Mouse (Mus musculus) layer of hippocampus, postnatal 14 days (tissue): ENCODE results near the gene Aak1. TPM values are rescaled to one million over a fixed set of nuclear protein-coding genes. Genes with fewer than 3 reads are reported as not detected.
"Not testable (repeated sequence)": the region's sequence is repeated elsewhere in the genome, so short reads cannot be mapped to it uniquely, and the experiment has no call there.

ENCODE experiments used
- DNase-seq, 2 experiments: peaks; one replicate each; pipeline ENCODE4 v3.0.0; 2021 to 2022; ENCODE audit warnings: low spot score in 2 of 2, mixed read lengths in 1 of 2
- total RNA-seq, 2 experiments: library from RNA; stranded (reverse); gene quantifications; 2 replicates each; pipeline ENCODE4 v1.2.3; 2021

Gene Aak1
- total RNA-seq, 2 experiments from 2014 or later: 404 to 410 TPM

DNA sequence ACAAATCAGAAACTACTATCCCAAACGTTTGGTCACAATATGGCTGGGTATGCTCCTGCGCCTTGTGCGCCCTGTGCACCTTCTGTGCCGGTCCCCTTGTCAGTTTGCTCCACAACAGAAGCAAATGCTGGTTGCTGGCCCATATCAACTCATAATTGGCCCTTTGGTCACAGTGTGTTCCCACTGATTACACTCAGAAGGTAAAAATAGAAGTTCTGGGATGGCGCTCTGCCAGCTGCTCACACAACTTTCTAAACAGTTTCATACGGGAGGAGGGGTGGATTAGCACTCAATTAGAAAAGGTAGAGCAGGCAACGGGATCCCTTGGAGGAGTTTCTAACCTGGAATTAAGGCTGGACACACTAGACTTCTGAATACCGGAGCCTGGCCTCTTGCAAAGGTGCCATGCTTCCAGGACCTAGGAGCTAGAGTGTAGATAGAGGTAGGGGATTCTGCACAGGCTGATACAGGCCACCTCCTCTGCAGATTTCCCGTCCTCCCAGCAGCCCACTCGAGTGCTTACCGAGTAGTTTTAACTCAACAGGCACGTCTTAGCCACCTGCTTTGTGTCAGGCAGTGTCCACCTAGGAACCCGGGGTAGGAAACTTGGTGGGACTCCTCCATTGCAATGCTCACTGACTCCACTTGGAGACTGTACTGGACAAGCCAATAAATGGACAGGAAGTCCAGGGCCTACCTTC lies 16.4 kb upstream of the Aak1 start:
- no peak for DNase-seq

DNA sequence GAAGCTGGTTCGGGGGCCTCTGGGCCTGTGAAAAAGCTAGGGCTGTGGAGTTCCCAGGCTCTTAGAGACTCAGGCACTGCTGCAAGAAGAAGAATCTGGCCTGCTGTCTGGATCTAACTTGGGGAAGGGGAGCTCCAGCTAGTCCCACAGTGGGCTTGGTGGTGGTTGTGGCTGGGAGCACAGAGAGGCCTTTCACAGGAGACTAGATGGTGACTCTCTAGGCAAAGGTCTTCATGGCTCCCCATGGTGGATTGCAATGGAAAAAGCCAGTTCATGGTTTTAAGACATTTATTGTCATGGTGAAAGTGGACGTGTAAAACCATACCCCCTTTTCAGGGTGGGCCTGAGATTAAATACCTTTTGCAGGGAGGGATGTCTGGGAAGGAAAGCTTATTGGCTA lies 10.2 kb upstream of the Aak1 start:
- DNase-seq: no peak

DNA sequence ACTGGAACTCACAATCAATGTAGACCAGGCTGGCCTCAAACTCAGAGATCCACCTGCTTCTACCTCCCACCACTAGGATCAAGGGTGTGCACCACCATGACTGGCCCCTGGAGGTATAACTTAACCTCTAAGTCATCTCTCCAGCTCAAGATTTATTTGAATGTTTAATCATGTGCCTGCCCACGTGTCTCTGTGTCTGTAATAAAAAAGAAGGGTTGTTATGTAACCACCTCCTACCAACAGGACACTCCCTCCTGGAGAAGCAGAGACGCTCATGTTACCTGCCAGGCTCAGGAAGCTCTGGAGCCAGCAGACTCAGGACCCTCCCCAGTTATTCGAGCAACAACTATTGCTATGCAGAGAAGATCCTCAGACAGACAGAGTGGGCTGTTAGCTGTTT lies 7.4 kb upstream of the Aak1 start:
- DNase-seq: no peak

DNA sequence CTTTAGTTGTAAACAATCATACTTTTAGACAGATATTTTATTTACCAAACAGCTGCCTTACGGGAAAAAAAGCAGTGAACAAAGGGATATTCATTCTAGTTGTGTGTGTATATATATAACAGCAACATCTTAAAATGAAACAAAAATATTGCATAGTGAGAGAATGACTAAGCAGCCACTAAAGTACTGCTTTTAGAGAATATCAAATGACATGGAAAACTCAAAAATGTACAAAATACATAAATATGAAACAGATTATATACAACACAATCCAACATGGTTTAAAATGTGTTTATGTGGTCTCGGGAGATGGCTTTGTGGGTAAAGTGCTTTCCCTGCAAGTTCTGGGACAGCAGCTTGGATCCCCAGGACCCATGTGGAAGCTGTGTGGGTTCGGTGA lies 5.7 kb upstream of the Aak1 start:
- DNase-seq: no peak

DNA sequence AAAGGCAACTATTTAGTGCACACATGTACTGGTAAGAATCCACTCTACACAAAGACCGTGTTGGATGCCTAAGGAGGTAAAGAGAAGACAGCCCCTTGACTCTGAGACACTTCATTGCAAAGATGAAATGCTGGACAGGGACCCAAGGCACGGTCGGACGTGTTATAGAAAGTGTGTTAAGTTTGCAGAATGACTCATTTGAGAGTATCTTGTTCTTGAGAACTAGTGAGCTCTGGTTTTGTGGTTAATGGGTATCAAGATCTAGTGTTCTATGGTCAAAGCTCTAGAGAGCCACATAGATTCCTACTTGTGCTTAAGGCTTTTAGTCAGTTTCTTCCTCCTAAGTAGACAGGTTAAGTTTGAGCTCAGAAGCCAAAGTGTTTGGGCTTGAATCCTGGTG lies 2.9 kb upstream of the Aak1 start:
- DNase-seq: no peak

DNA sequence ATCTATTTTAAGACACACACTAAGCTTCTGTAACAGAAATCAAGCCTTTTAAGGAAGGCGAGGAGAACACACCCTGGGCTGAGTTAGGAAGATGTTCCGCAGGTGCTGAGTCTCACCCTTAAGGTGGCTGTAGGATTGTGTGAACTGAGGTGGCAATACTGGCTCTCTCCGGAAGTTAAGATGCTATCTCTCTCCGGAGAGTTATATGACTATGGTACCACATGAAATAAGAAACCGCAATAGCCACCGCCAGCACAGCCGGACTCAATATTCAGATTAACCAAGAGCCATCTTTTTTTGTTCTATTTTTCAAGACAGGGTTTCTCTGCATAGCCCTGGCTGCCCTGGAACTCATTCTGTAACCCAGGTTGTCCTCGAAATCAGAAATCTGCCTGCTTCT lies 1.5 kb upstream of the Aak1 start:
- DNase-seq: no peak

DNA sequence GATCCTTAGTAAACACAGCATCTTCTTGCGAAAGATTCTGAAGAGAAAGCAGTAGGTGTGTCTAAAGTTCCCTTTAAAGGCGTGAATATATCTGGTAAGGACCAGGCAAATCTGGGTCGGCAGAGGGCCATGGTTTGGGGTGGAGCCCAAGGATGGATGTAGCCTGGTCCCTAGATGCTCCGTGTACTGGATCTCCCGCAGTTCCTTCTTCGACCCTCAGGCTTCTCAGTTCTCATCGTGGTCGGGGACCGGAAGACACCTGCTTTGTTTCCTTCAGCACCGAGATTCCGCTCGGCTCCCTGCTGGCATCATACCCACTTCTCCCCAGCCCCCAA lies 770 bp upstream of the Aak1 start:
- no peak for DNase-seq

DNA sequence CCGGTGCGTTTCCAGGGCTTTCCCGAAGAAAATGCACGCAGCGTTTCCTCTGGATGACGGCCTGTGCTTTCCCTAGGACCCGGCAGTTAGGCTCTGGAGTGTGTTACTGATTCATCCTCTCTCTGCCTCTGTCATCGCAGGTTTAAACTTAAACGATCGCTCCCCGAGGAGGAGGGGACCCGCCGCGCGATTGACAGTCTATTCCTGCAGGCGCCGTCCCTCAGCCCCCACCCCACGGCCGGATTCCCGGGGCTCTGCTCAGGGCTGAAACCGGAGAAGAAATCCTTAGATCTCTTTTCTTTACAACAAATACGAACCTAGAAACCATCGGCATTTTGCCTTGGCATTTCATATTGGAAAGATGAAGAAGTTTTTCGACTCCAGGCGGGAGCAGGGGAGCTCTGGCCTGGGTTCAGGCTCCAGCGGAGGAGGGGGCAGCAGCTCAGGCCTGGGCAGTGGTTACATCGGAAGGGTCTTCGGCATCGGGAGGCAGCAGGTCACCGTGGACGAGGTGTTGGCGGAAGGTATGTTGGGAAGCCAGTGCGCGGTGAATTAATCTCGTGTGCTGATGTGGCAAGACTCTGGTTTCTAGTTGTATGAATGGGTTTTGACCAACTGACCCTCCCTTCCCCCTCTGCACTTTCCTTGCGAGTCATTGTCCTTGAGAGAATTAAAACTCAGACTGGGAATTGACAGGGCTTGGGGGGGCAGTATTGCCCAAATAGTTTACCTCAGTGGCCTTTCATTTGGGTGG lies 552 bp downstream of the Aak1 start:
- DNase-seq: peak in 1 of 2 experiments; percentile 57

DNA sequence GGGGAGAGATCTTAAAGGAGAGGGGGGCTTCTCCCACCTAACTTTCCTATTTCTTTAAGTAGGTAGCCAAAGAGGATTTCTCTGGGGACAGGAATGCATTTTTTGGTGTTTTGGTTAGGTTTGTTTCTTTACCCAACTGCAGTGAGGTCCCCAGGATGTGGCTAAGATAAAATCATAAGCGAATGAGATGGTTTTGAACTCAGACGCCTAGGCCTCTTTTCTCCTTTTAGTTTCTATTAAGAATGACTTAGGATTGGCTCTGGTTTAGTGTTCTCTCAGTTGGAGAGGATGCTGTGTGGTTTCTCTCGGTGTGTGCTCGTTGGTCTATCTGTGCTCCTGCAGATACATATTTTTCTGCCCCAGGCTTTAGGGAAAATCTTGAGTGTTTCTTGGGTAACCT lies 1.3 kb downstream of the Aak1 start:
- DNase-seq: no peak

DNA sequence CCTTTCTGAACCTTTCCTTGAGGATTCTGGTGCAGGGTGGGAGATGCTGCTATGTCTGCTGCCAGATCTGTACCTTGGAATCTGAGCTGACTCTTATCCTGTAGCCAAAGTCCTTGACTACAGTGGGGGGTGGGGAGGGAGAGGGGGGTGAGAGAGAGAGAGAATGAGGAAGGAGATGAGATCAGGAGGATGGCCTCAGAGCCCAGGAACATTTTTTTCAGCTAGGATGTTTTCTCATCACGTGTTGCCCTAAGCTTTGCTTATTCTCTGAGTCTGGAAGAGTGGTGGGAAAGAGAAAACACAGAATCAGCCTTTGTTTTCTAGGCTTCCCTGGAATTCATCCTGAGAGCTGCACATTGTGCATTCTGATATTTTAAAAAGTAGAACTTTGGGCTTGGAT lies 2.2 kb downstream of the Aak1 start:
- no peak for DNase-seq

DNA sequence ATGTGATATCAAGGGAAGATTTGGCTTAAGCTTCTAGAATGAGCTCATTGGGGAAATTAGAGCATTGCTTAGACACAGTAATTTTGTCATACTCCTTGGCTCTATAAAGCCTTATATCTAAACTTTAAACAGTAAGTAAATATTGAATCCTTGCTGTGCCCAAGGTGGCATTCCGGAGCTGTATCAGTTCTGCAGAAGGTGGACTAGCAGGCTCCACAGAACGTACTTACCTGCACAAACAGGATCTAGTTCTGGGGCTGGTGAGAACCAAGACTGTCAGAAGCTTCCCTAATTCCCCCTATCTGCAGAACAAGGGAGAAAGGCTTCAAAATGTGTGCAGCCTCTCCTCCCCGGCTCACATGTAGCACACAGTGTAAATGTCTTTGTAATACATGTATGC lies 4.6 kb downstream of the Aak1 start:
- DNase-seq: no peak

DNA sequence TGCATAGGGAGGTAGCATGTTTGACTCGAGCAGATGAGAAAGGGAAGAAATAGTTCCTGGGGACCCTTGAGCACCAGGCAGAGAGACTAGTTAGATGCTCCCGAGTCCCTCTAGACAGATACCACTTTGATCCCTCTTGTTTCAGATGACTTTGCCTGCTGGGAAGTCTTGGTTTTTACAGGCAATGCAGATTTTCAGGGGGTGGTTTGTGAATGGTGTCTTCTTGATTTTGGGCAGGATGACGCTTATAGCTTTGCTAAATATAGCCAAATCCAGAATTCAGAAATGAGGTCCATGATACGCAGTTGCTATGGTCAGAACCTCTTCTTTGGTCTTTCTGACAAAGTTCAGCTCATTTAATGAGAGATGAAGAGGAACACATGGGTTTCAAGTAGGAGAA lies 5.6 kb downstream of the Aak1 start:
- no peak for DNase-seq

DNA sequence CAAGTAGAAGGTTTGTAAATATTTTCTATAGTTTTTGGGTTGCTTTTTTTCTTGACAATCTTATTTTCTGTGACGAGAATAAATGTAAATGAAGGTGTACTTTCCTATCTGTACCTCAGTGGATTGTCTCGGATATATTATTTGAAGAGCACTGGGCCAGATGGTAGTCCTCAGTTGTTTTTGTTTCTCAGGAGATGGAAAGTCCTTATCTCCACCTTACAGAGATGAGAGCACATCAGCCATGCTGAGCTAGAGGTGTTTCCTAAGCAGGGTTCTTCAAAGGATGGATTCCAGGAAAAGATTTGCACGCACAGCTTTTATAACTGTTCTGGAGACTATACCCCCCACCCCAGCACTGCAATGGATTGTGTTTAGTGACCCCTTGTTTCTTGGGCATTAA lies 9.3 kb downstream of the Aak1 start:
- no peak for DNase-seq

DNA sequence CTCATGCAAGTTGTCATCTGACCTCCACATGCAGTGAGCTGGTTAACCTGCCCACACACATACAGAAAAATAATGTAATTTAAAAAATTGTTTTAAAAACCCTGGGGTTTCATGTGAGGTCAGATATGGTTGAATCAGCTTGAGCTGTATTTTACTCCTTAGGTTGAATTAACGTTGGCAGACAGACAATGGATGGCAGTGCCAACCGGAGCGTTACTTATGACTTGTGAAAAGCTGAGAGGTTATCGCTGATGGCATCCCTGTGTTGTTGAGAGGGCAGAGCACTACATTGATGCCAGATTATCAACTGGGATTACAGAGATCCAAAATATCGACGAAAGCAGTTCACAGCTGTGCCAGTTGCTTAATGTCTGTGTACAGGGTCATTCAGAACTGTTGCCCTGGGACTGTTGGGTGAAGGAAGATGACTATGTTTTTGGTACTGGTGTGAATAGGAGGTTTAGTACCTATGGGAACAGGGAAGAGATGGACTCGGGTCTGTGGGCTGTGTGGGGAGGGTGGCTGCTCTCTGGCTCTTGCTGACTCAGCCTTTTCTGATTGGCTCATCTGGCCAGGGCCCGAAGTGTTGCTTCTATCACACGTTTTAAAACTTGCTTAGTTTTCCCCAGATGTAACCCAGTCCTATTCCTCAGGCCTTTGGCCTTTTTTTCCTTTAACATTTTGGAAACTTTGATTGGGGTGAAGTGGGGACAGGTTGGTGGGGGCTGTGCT lies 11.6 kb downstream of the Aak1 start:
- no peak for DNase-seq

DNA sequence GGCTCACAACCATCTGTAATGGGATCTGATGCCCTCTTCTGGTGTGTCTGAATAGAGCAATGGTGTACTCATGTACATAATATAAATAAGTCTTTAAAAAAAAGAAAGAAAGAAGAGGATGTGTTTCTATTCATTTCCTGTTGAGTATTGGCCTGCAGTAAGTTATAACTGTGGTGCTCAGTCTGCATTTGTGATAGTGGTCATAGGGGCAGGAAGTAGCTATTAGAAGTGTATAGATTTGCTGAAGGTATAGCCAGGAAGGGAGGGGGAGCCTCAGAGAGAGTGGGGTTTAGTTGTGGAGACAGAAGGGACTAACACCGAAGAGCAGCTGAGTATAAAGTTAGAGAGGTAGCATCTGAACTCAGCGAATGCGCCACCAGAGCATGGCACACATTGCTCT lies 15.0 kb downstream of the Aak1 start:
- no peak for DNase-seq

DNA sequence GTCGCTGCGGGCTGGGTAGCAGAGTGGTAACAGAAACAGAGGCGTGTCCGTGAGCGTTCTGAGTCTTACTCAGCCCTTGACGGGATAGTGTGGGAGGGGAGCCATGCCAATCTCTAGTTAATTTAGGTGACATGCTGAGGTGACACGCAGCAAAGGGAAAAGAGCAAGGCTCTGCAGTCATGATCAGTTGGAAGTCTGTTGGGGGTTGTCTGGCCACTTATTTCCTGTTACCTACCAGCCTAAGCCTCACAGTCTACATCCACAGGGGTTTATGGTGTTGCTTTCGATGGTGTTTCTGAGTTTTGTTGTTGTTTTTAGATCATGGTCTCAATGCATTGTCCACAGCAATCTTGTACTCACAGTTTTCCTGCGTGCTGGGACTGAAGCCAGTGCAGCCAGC lies 21.0 kb downstream of the Aak1 start:
- DNase-seq: no peak

DNA sequence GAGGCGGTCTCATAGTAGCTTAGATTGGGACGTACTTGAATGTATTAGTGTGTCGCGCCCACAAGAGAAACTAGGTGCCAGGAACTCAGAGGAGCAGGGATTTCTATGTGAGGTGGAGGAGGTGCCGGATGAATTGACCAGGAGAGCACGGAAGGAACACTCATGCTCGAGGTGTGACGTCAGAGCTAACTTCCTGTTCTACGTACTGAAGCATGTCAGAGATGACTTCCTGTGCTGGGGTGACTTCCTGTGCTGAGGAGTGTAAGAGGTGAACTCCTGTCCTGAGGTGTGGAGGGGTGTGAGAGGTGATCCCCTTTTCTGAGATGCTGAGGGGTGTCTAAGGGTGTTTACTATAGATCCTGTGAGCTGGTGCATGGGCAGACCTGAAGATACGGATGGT lies 22.5 kb downstream of the Aak1 start:
- DNase-seq: no peak

DNA sequence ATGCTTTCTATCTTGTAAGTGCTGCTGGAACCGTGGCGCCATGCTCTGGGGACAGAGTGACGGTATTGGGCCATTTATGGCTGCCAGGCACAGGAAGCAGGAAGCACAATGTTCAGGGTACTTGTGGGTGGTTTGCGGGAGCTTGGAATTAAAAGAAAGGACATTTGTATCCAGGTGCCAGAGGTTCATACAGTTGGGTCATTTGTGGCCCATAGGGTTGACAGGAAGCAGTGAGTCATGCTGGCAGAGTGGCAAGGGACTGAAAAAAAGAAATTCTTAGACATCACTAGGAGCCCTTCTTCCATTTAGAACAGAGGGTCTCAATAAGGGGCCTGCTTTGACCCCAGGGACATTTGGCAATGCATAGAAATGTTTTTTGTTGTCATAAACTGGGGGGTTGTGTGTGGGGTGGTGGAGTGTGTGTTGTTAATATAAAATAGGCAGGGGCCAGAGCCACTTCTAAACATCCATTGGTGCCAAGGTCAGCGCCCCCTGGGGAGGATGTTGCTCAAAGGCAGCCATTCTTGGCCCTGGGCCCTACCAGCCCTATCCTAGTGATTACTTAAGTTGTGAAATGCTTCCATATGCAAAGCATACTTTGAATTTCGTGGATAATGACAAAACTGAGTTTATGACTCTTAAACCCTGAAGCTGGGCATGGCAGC lies 25.5 kb downstream of the Aak1 start:
- DNase-seq: no peak

DNA sequence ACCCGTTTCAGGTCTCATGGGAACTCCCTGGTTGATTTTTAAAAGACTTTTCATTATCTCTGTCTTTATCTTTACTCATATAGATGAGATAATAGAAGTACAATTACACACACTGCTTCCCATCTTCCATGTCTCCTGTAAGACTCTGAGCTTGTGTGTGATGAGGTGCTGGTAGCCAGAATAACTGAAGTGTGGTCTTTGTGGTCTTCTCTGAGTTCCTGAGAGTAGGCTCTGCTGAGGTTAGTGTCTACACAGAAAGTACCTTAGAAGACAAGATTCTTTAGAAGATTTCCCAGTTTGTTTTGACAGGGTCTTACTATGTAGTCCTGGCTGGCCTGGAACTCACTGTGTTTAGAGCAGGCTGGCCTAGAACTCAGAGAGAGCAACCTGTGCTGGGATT lies 27.1 kb downstream of the Aak1 start:
- DNase-seq: no peak

DNA sequence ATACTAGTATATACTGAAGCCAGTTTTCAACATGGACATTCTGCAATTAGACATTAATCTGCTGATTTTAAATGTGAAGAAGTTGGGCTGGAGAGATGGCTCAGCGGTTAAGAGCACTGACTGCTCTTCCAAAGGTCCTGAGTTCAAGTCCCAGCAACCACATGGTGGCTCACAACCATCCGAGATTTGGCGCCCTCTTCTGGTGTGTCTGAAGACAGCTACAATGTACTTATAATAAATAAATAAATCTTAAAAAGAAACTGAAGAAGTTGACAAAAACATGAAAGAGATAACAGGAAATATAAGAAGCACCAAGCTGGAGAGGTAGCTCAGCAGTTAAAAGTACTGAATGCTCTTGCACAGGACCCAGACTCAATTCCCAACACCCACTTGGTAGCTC lies 29.3 kb downstream of the Aak1 start:
- DNase-seq: not testable (repeated sequence)

DNA sequence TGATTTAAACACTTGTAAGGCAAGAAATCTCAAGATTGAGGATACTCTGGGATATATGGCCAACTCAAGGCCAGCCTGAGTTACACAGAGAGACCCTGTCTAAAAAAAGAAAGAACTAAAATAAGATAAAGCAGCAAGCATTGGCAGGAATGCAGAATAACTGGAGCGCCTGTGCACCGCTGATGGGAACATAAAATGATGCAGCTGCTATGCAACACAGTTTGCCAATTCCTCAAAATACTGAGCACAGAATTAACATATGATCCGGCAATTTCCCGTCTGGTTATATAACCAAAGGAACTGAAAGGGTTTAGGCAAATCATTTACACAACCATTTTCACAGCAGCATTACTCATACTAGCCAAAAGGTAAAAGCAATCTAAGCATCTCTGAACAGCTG lies 30.0 kb downstream of the Aak1 start:
- peak; percentile 29 to 86 for DNase-seq

DNA sequence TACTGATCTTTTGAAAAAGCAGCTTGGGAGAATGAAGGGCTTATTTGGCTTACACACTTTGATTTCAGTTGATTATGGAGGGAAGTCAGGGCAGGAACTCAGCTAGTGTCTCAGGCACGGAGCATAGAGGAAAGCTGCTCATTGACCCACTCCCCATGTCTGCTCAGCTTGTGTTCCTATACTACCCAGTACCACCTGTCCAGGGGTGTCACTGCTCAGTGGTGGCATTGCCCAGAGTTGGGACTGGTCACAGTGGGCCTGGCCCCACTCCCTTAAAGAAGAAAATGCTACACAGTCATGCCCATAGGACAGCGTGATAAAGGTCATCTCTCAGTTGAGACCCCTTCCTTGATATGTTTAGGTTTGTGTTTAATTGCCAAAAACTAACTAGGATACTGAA lies 34.9 kb downstream of the Aak1 start:
- DNase-seq: no peak
